ENCODE assay signal across 8 mouse cellular contexts in the genomic region with DNA sequence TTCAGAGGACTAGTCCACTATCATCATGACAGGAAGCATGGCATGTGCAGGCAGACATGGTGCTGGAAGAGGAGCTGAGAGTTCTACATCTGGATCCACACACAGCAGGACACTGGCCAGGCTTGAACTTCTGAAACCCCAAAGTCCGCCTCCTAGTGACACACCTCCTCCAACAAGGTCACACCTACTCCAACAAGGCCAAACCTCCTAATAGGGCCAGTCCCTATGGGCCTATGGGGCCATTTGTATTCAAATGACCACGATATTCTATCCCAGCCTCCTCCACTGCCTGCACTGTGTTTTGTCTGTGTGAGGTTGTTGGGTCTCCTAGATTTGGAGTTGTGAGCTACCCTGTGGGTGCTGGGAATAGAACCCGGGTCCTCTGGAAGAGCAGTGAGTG. TPM values are rescaled to one million over a fixed set of nuclear protein-coding genes. Genes with fewer than 3 reads are reported as not detected.
A peak's percentile ranks its signal among the peaks of the same experiment; 100 is the strongest.
DNase-seq lines count a peak whose midpoint lies in the region; ATAC-seq lines count a peak whose summit lies in the region.

No protein-coding gene starts in this region.

- peaks cover under 1% of the 10 kb centered on the region; the same call in 1 of the 2 replicates for H3K9me3 ChIP-seq in hindbrain, embryonic 12.5 days (replicated peaks)
- H3K9me3 ChIP-seq in midbrain, embryonic 14.5 days (ENCODE audit: control insufficient read depth, low read length), result no peaks in the 10 kb centered on the region

- H3K27me3 ChIP-seq in hindbrain, embryonic 12.5 days, result peaks cover 11% of the 10 kb centered on the region; the same call in 1 of the 2 replicates
- no peaks in the 10 kb centered on the region for H3K27me3 ChIP-seq in midbrain, embryonic 14.5 days (ENCODE audit: control insufficient read depth, insufficient read depth, low read length)

- peak; percentile 5; the same call in 1 of the 2 replicates for ATAC-seq in hindbrain, embryonic 12.5 days (ENCODE audit: low FRiP score)
- ATAC-seq in midbrain, embryonic 14.5 days (ENCODE audit: low FRiP score, low TSS enrichment), result 0 out of 2 replicates have a peak, but pooled peaks have one; percentile 1

- no peak overlapping the region for H3K27ac ChIP-seq in hindbrain, embryonic 12.5 days
- H3K27ac ChIP-seq in midbrain, embryonic 14.5 days (replicated peaks; ENCODE audit: low read depth, low read length), result peak overlapping the region; percentile 70

- H3K4me3 ChIP-seq in hindbrain, embryonic 12.5 days, result peak overlapping the region; percentile 91
- H3K4me3 ChIP-seq in midbrain, embryonic 14.5 days (replicated peaks; ENCODE audit: low read depth, low read length), result peak overlapping the region; percentile 100

- H3K9ac ChIP-seq in hindbrain, embryonic 12.5 days, result no peak overlapping the region
- no peak overlapping the region for H3K9ac ChIP-seq in midbrain, embryonic 14.5 days (replicated peaks; ENCODE audit: low read length)

- peak overlapping the region; percentile 49 for H3K4me2 ChIP-seq in hindbrain, embryonic 12.5 days (replicated peaks)
- peak overlapping the region; percentile 69 for H3K4me2 ChIP-seq in midbrain, embryonic 14.5 days (ENCODE audit: low read length)

- H3K36me3 ChIP-seq in hindbrain, embryonic 12.5 days, result peaks cover 24% of the 10 kb centered on the region
- peaks cover 20% of the 10 kb centered on the region for H3K36me3 ChIP-seq in midbrain, embryonic 14.5 days (ENCODE audit: control insufficient read depth, insufficient read depth, low read length)

- H3K4me1 ChIP-seq in hindbrain, embryonic 12.5 days, result peaks cover 8% of the 10 kb centered on the region
- H3K4me1 ChIP-seq in midbrain, embryonic 14.5 days (ENCODE audit: control insufficient read depth, insufficient read depth, low read length), result peaks cover 10% of the 10 kb centered on the region

- WGBS in hindbrain, embryonic 12.5 days, result 84% methylated on average over 3 of the region's 3 CpGs
- 85% methylated on average over 3 of the region's 3 CpGs for WGBS in midbrain, embryonic 14.5 days

- peak; percentile 23 for DNase-seq in kidney, adult 11 months
- no peak for DNase-seq in kidney, postnatal 36 days
- peak; percentile 17 for DNase-seq in NIH3T3 (ENCODE audit: low read depth)
- DNase-seq in midbrain, embryonic 14.5 days, result no peak
- DNase-seq in thymus, postnatal 25 days, result no peak
- DNase-seq in right cerebral cortex, postnatal 25 days, result no peak
- DNase-seq in lung, postnatal 10 days, result no peak

RNA-seq across cellular contexts. Expression of gene Hsbp1, which starts 0.7 kb away (rescaled TPM):
- polyA plus RNA-seq in hindbrain, embryonic 12.5 days (2016; fragmentation: Nextera tagmentation; extraction: Ambion mirVana), result 402 and 404 TPM in 2 replicates
- 693 and 850 TPM in 2 replicates for polyA plus RNA-seq in midbrain, embryonic 14.5 days (2014; fragmentation: Nextera tagmentation; extraction: Ambion mirVana)

RNA-seq across cellular contexts. Expression of gene Mlycd, which starts 51.1 kb away (rescaled TPM):
- polyA plus RNA-seq in hindbrain, embryonic 12.5 days (2016; fragmentation: Nextera tagmentation; extraction: Ambion mirVana), result 15.2 and 16.7 TPM in 2 replicates
- polyA plus RNA-seq in midbrain, embryonic 14.5 days (2014; fragmentation: Nextera tagmentation; extraction: Ambion mirVana), result 17.6 and 19.4 TPM in 2 replicates

Comparison
In these comparisons a context has a peak if more than half of its experiments do, and no peak if none do; other contexts are left out.
1. DNase-seq: peak in kidney, adult 11 months (single experiment) and NIH3T3 (single experiment); none in kidney, postnatal 36 days (0 of 2), midbrain, embryonic 14.5 days (single experiment), thymus, postnatal 25 days (single experiment), right cerebral cortex, postnatal 25 days (single experiment) and lung, postnatal 10 days (single experiment).